Mouse (Mus musculus) hindbrain, embryonic 12.5 days (tissue): ENCODE results near the gene Mknk2. TPM values are rescaled to one million over a fixed set of nuclear protein-coding genes. Genes with fewer than 3 reads are reported as not detected.

ENCODE experiments used
- ATAC-seq: fragments of 200-750 bp; cut with Nextera tagmentation; 2 replicates; pipeline ENCODE4 v1.8.0; 2017; ENCODE audit warnings: moderate TSS enrichment; ENCODE audit not compliant: low FRiP score
- H3K27ac ChIP-seq: fragments of 300-500 bp; sonication (generic); 2 replicates; pipeline ENCODE4 v1.5.1; 2016; ENCODE audit warnings: mild to moderate bottlenecking
- H3K27me3 ChIP-seq: fragments of 300-500 bp; sonication (generic); 2 replicates; pipeline ENCODE4 v1.6.1; 2016; ENCODE audit warnings: mild to moderate bottlenecking
- H3K36me3 ChIP-seq: fragments of 300-500 bp; sonication (generic); 2 replicates; pipeline ENCODE4 v1.6.1; 2016; ENCODE audit warnings: mild to moderate bottlenecking
- H3K4me1 ChIP-seq: fragments of 300-500 bp; sonication (generic); 2 replicates; pipeline ENCODE4 v1.6.1; 2016
- H3K4me2 ChIP-seq: fragments of 300-500 bp; sonication (generic); replicated peaks from 2 replicates; pipeline ENCODE4 v1.6.1; 2016; ENCODE audit warnings: mild to moderate bottlenecking
- H3K4me3 ChIP-seq: fragments of 300-500 bp; sonication (generic); 2 replicates; pipeline ENCODE4 v1.5.1; 2016; ENCODE audit warnings: mild to moderate bottlenecking
- H3K9ac ChIP-seq: fragments of 300-500 bp; sonication (generic); 2 replicates; pipeline ENCODE4 v1.6.1; 2016; ENCODE audit warnings: mild to moderate bottlenecking, moderate library complexity
- H3K9me3 ChIP-seq: fragments of 300-500 bp; sonication (generic); replicated peaks from 2 replicates; pipeline ENCODE4 v1.6.1; 2016; ENCODE audit warnings: mild to moderate bottlenecking
- WGBS: fragments of 180-500 bp; shearing (Covaris S2); methylation state at CpG from one replicate; pipeline ENCODE4 v1.1.7; 2016; 5-methylcytosine and 5-hydroxymethylcytosine counted together
- polyA plus RNA-seq: library from polyadenylated mRNA; unstranded; fragments of >200 nt; fragmentation: Nextera tagmentation; extraction: Ambion mirVana; gene quantifications from 2 replicates; pipeline ENCODE4 v1.2.1, GENCODE M21; 2016

The Mknk2 gene
- polyA plus RNA-seq, 1 experiment from 2014 or later: 90.3 TPM

DNA sequence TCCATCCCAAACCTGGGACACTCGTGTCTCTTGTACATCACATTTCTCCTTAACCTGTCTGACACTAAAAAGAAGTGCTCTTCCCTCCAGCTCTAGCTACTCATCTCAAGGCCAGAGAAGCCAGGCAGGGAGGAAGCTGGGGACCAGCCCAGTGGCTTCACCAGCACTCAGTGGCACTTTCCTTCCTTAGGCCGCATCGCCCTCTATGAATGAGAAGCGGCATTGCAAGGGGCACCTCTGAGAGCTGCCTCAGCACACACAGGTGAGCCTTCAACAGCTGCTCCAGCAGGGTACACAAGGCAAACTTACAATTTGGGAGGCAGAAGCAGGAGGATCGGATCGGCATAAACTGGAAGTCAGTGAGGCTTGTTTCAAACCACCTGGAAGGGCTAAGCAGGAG is 6.3 kb upstream of the Mknk2 start:
- Histone ChIP-seq H3K4me1 (peaks cover 7% of the 10 kb centered on the region), H3K27ac (no peak overlapping the region), H3K9me3 (no peaks in the 10 kb centered on the region), H3K27me3 (no peaks in the 10 kb centered on the region), H3K36me3 (peaks cover 46% of the 10 kb centered on the region), H3K4me3 (no peak overlapping the region), H3K4me2 (no peak overlapping the region), H3K9ac (no peak overlapping the region)
- no peak for ATAC-seq
- WGBS: 59% methylated on average over 6 of the region's 6 CpGs

- H3K4me1 ChIP-seq: peaks cover 13% of the 10 kb centered on the region
- no peak overlapping the region for H3K4me3 ChIP-seq
- H3K9ac ChIP-seq: no peak overlapping the region
- H3K36me3 ChIP-seq: peaks cover 41% of the 10 kb centered on the region
- no peaks in the 10 kb centered on the region for H3K27me3 ChIP-seq
- no peaks in the 10 kb centered on the region for H3K9me3 ChIP-seq
- ATAC-seq: no peak
- H3K27ac ChIP-seq: no peak overlapping the region
- 100% methylated on average over 1 of the region's 1 CpGs for WGBS
- H3K4me2 ChIP-seq: no peak overlapping the region
Observed at GRCm38 (mm10) chr10:80683647-80684046, 5.7 kb upstream of the Mknk2 start.

DNA sequence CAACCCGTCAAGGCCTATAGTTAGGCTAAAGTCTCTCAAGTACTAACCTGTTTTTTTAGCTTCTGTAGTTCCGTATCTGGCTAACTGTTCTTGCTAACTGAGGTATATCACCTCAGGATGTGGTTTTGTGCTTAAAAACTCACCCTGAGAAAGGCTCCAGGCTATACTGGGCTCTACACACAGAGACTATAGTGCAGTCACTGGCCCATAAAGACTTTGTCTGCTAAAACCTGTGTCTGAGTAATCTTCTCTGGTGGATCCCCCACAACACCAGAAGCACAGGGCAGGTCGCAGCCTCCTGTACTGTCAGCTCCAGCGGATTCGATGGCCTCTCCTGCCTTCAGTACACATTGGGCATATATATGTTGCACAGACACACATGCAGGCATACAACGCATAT is 4.1 kb upstream of the Mknk2 start:
- Histone ChIP-seq H3K9me3 (no peaks in the 10 kb centered on the region), H3K27me3 (no peaks in the 10 kb centered on the region), H3K4me1 (peaks cover 29% of the 10 kb centered on the region), H3K4me2 (no peak overlapping the region), H3K36me3 (peaks cover 39% of the 10 kb centered on the region), H3K27ac (no peak overlapping the region), H3K4me3 (no peak overlapping the region), H3K9ac (no peak overlapping the region)
- ATAC-seq: no peak
- WGBS: 93% methylated on average over 6 of the region's 6 CpGs

DNA sequence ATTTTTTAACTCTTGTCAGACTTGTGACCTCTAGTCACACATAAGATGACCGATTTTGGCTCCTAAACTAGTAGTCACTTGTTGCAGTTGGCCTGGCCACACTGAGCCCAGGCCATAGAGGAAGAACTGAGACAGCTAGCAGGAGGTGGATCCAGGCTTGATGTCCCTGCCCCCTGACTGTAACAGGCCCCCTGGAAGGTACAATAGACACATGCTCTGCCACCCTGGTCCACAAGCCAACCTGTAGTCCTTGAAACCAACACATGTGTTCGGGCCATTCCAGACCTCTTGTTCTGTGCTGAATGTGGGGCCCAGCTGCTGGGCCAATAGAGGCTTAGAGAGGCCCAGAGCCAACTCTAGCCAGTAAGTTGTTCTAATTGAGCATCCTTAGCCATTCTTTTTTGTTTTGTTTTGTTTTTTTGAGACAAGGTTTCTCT is 2.4 kb upstream of the Mknk2 start:
- peaks cover 22% of the 10 kb centered on the region for H3K36me3 ChIP-seq
- H3K9ac ChIP-seq: no peak overlapping the region
- peaks cover 34% of the 10 kb centered on the region for H3K4me1 ChIP-seq
- ATAC-seq: no peak
- H3K9me3 ChIP-seq: no peaks in the 10 kb centered on the region
- H3K27ac ChIP-seq: no peak overlapping the region
- H3K4me3 ChIP-seq: no peak overlapping the region
- no peak overlapping the region for H3K4me2 ChIP-seq
- no peaks in the 10 kb centered on the region for H3K27me3 ChIP-seq
- 87% methylated on average over 2 of the region's 2 CpGs for WGBS

- peak overlapping the region; percentile 18; the same call in 1 of the 2 replicates for H3K27ac ChIP-seq
- 62% methylated on average over 9 of the region's 9 CpGs for WGBS
- no peak overlapping the region for H3K4me2 ChIP-seq
- no peak for ATAC-seq
- peaks cover 40% of the 10 kb centered on the region for H3K4me1 ChIP-seq
- H3K36me3 ChIP-seq: peaks cover 17% of the 10 kb centered on the region; the same call in 1 of the 2 replicates
- no peaks in the 10 kb centered on the region for H3K9me3 ChIP-seq
- H3K27me3 ChIP-seq: no peaks in the 10 kb centered on the region
- no peak overlapping the region for H3K4me3 ChIP-seq
- 0 out of 2 replicates have a peak overlapping the region, but pooled peaks have one; percentile 18 for H3K9ac ChIP-seq
Observed at GRCm38 (mm10) chr10:80679556-80680259, 1.8 kb upstream of the Mknk2 start.

- H3K9me3 ChIP-seq: no peaks in the 10 kb centered on the region
- H3K4me2 ChIP-seq: no peak overlapping the region
- ATAC-seq: no peak
- peak overlapping the region; percentile 46; the same call in 1 of the 2 replicates for H3K9ac ChIP-seq
- peaks cover 9% of the 10 kb centered on the region; the same call in 1 of the 2 replicates for H3K36me3 ChIP-seq
- no peak overlapping the region for H3K4me3 ChIP-seq
- H3K27ac ChIP-seq: peak overlapping the region; percentile 97
- WGBS: 55% methylated on average over 9 of the region's 10 CpGs
- H3K4me1 ChIP-seq: peaks cover 49% of the 10 kb centered on the region
- H3K27me3 ChIP-seq: no peaks in the 10 kb centered on the region
Observed at GRCm38 (mm10) chr10:80678601-80679377, 877 bp upstream of the Mknk2 start.

DNA sequence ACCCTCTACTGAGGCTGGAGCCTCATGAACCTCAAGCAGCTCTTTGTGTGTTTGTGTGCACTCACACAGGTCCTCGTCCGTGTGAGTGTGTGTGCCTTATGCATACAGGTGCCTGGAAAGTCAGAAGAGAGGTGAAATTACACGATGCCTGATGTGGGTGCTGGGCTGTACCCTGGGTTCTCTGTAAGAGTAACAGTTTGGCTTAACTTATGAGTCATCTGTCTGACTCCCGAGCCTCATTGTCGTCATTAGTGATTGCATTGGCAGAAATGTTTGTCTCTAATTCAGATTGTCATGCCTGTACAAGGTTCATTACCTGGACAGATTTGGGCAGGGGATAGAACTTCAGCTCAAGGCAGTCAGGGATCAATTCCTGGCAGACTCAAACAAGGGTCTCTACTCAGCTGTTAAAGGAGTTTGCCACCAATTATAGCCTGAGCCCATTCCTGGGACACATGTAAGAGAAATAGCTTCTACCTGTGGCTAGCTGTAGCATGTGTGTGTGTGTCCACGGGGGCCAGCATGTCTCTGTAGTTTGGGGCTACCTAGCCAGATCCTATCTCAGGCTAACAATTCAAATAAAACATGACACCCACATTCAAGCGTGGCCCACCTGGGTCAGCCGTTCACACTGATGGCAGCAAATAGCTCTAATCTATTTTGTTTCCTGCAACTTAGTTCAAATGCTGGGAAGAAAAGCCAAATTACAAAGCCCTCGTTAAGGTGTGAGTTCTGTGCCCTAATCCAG is 610 bp downstream of the Mknk2 start:
- peak overlapping the region; percentile 79 for H3K9ac ChIP-seq
- peak overlapping the region; percentile 97 for H3K27ac ChIP-seq
- no peaks in the 10 kb centered on the region for H3K36me3 ChIP-seq
- H3K9me3 ChIP-seq: no peaks in the 10 kb centered on the region
- peak; percentile 1; the same call in 1 of the 2 replicates for ATAC-seq
- peaks cover 64% of the 10 kb centered on the region for H3K4me1 ChIP-seq
- peak overlapping the region; percentile 96 for H3K4me2 ChIP-seq
- 49% methylated on average over 9 of the region's 9 CpGs for WGBS
- no peaks in the 10 kb centered on the region for H3K27me3 ChIP-seq
- H3K4me3 ChIP-seq: peak overlapping the region; percentile 72

GRCm38 (mm10) chr10:80676198-80676928 is 1.5 kb downstream of the Mknk2 start:
- Histone ChIP-seq H3K4me2 (peak overlapping the region; percentile 96), H3K27ac (peak overlapping the region; percentile 97), H3K9me3 (no peaks in the 10 kb centered on the region), H3K36me3 (peaks cover 7% of the 10 kb centered on the region; the same call in 1 of the 2 replicates), H3K9ac (peak overlapping the region; percentile 97), H3K4me3 (peak overlapping the region; percentile 72), H3K27me3 (no peaks in the 10 kb centered on the region), H3K4me1 (peaks cover 68% of the 10 kb centered on the region)
- ATAC-seq: peak; percentile 92
- 0% methylated on average over 57 of the region's 78 CpGs for WGBS

GRCm38 (mm10) chr10:80675405-80676197 is 2.3 kb downstream of the Mknk2 start:
- Histone ChIP-seq H3K4me2 (peak overlapping the region; percentile 96), H3K36me3 (peaks cover 14% of the 10 kb centered on the region), H3K4me1 (peaks cover 68% of the 10 kb centered on the region), H3K9ac (peak overlapping the region; percentile 97), H3K4me3 (peak overlapping the region; percentile 72), H3K27ac (peak overlapping the region; percentile 85), H3K9me3 (no peaks in the 10 kb centered on the region), H3K27me3 (no peaks in the 10 kb centered on the region)
- peak; percentile 13 for ATAC-seq
- 0% methylated on average over 35 of the region's 54 CpGs for WGBS

- Histone ChIP-seq H3K9me3 (no peaks in the 10 kb centered on the region), H3K27ac (peak overlapping the region; percentile 85), H3K9ac (peak overlapping the region; percentile 97), H3K4me1 (peaks cover 67% of the 10 kb centered on the region), H3K27me3 (no peaks in the 10 kb centered on the region), H3K36me3 (peaks cover 19% of the 10 kb centered on the region), H3K4me2 (peak overlapping the region; percentile 96), H3K4me3 (peak overlapping the region; percentile 72)
- no peak for ATAC-seq
- 22% methylated on average over 6 of the region's 6 CpGs for WGBS
Observed at GRCm38 (mm10) chr10:80674851-80675404, 3.0 kb downstream of the Mknk2 start.
